Mouse (Mus musculus) layer of hippocampus, postnatal 10 days (tissue): ENCODE results near the gene Ncoa5. TPM values are rescaled to one million over a fixed set of nuclear protein-coding genes. Genes with fewer than 3 reads are reported as not detected.
A peak's percentile ranks its signal among the peaks of the same experiment; 100 is the strongest.

Experiments
- DNase-seq, 2 experiments: peaks; one replicate each; pipeline ENCODE4 v3.0.0; 2021; ENCODE audit warnings: low spot score in 2 of 2
- total RNA-seq, 2 experiments: library from RNA; stranded (reverse); gene quantifications; 2 replicates each; pipeline ENCODE4 v1.2.3; 2021

Gene Ncoa5
- total RNA-seq, 2 experiments from 2014 or later: 55.8 to 57.6 TPM

GRCm38 (mm10) chr2:164961506-164962182 is 73.0 kb downstream of the Ncoa5 start:
- DNase-seq: peak; percentile 79 to 86

GRCm38 (mm10) chr2:164960716-164961441 is 73.8 kb downstream of the Ncoa5 start, which contains the start of gene Slc12a5:
TSS of gene Slc12a5 (plus strand) at chr2:164960802.
- peak; percentile 63 to 73 for DNase-seq

DNA sequence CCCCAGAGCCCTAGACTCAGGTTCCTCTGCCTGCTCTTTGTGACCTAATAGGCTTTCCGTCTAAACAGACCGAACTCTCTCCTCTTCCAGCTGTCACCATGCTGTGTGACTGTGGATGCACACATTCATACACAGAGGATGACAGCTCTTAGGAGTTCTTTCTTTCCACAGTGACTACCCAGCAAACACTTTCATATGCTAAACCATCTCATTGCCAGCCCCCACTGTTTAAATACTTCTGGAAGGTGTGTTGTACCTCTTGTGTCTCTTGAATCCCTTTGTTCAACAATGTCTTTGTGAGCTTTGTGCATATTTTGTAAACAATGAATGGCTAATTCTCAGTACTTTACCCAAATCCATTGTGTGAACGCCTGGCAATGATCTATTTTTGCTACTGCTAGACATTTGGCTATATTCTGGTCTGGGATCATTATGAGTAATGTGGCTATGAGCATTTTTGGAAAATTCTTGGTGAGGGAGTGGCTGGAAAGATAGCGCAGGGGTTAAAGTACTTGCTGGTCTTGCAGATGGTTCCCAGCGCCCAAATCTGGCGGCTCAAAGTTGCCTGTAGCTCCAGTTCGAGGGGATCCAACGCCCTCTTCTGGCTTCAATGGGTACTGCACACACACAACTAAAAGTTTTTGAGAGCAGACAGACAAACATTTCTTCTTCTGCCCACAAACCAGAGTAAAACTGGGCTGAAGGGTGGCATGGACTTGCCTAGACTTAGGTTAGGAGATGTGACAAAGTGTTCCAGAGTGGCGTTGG is 76.9 kb downstream of the Ncoa5 start:
- no peak for DNase-seq

DNA sequence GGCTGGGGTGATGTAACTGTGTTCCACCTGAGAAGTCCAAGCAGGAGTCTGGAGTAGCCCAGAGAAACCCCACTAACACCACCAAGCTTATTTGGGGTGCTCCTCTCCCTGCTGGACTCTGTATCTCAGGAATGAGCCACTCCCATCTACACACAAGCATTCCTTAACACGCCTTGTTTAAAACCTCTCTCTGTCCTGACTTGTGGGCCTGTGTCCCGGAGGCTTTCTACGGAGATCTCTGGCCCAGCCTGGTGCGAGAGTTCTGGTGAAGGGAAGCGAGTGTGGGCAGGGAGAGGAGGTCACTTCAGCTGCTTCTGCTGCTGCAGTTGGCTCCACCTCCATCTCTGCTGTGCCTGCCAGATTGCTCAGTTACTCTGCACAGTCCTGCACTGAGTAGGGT is 78.5 kb downstream of the Ncoa5 start:
- DNase-seq: no peak

GRCm38 (mm10) chr2:164955725-164956124 is 78.9 kb downstream of the Ncoa5 start:
- no peak for DNase-seq

DNA sequence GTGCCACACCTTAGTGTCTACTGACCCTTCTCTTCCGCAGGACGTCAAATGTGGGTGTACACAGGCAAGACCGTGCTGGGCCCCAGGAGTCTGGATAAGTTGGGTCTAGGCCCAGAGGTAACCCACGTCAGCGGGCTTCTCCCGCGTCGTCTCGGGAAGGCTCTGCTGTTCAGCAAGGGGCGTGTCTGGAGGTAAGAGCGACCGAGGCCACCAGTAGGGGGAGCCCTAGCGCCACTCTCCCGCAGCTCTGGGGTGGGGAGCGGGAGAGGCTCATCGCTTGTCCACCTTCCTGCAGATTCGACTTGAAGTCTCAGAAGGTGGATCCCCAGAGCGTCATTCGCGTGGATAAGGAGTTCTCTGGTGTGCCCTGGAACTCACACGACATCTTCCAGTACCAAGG is 81.4 kb downstream of the Ncoa5 start:
- DNase-seq: peak; percentile 84 to 89

DNA sequence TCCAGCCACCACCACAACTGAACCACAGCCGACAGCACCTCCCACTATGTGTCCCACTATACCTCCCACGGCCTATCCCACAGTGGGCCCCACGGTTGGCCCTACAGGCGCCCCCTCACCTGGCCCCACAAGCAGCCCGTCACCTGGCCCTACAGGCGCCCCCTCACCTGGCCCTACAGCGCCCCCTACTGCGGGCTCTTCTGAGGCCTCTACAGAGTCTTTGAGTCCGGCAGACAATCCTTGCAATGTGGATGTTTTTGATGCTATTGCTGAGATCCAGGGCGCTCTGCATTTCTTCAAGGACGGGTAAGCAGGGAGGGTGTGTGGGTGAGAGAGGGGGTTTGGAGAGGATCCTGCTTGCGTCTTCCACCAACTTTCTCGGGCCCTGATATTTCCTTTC is 82.2 kb downstream of the Ncoa5 start:
- DNase-seq: no peak

GRCm38 (mm10) chr2:164951745-164952144 is 82.9 kb downstream of the Ncoa5 start:
- DNase-seq: no peak

GRCm38 (mm10) chr2:164950501-164950900 is 84.2 kb downstream of the Ncoa5 start:
- DNase-seq: no peak

Other genes with a start within 250 kb of the Ncoa5 start
- gene Snx21, start 249.0 kb downstream of the Ncoa5 start, total RNA-seq: 10 to 100 TPM; 41.3 to 43.6 TPM
- 10 to 100 TPM; 24.1 to 28.6 TPM for gene Acot8, start 230.0 kb downstream of the Ncoa5 start, total RNA-seq
- 1 to 10 TPM; 8.9 to 9.4 TPM for gene Zswim3, start 229.8 kb downstream of the Ncoa5 start, total RNA-seq
- 10 to 100 TPM; 18.5 to 18.7 TPM for gene Zswim1, start 212.2 kb downstream of the Ncoa5 start, total RNA-seq
- 1 to 10 TPM in 1 of 2 experiments, not detected in 1; 1.6 TPM for gene Spata25, start 206.3 kb downstream of the Ncoa5 start, total RNA-seq
- 10 to 100 TPM; 70.8 to 76.9 TPM for gene Ctsa, start 202.0 kb downstream of the Ncoa5 start, total RNA-seq
- 1 to 10 TPM; 3.5 to 4.7 TPM for gene Neurl2, start 201.4 kb downstream of the Ncoa5 start, total RNA-seq
- 10 to 100 TPM; 72.9 to 79.2 TPM for gene Pltp, start 177.2 kb downstream of the Ncoa5 start, total RNA-seq
- gene Pcif1, start 155.6 kb downstream of the Ncoa5 start, total RNA-seq: 10 to 100 TPM; 45.0 to 50.9 TPM
- 10 to 100 TPM; 24.0 to 24.1 TPM for gene Zfp335, start 123.1 kb downstream of the Ncoa5 start, total RNA-seq
- gene Mmp9, start 94.1 kb downstream of the Ncoa5 start, total RNA-seq: 1 to 10 TPM; 2.8 TPM
- 100 to 1,000 TPM; 252 to 272 TPM for gene Slc12a5, start 74.1 kb downstream of the Ncoa5 start, total RNA-seq
- gene Cd40, start 20.8 kb upstream of the Ncoa5 start, total RNA-seq: 1 to 10 TPM; 1.5 to 3.8 TPM
- not detected for gene 1700025C18Rik, start 55.9 kb upstream of the Ncoa5 start, total RNA-seq
- 10 to 100 TPM; 13.5 to 15.8 TPM for gene Cdh22, start 200.0 kb upstream of the Ncoa5 start, total RNA-seq